Mouse (Mus musculus) heart, adult 2 months (tissue): ENCODE measurements around the gene Kntc1.
"Not testable (repeated sequence)": the region's sequence is repeated elsewhere in the genome, so short reads cannot be mapped to it uniquely, and the experiment has no call there.

Source experiments
- CTCF ChIP-seq: fragments of 200-600 bp; IDR thresholded peaks from 2 replicates; pipeline ENCODE4 v1.8.1; 2022; ENCODE audit warnings: antibody characterized with exemption, mild to moderate bottlenecking, moderate library complexity
- EP300 ChIP-seq: fragments of 200-500 bp; IDR thresholded peaks from 2 replicates; pipeline ENCODE4 v1.6.1; 2011; ENCODE audit warnings: low read depth, low read length, control low read depth; ENCODE audit not compliant: insufficient read depth
- POLR2A ChIP-seq: fragments of 200-500 bp; IDR thresholded peaks from 2 replicates; pipeline ENCODE4 v1.6.1; 2011; ENCODE audit warnings: mild to moderate bottlenecking, low read depth, low read length, control low read depth; ENCODE audit not compliant: insufficient read depth

- not testable (repeated sequence) for TF ChIP-seq POLR2A, CTCF, EP300
Measured at GRCm38 (mm10) chr5:123766455-123766854, 16.9 kb downstream of the Kntc1 start.
